Mouse (Mus musculus) embryo, embryonic 10 days (tissue): ENCODE results near the gene Podxl2.

Source experiments
- DNase-seq: peaks from one replicate; pipeline ENCODE4 v3.0.0-alpha.2; 2015; ENCODE audit warnings: low spot score

Podxl2 gene

GRCm38 (mm10) chr6:88886417-88886967, 11.6 kb upstream of the Podxl2 start:
- no peak for DNase-seq

- no peak for DNase-seq
Observed at GRCm38 (mm10) chr6:88885644-88886416, 11.0 kb upstream of the Podxl2 start.

GRCm38 (mm10) chr6:88884690-88885089, 9.8 kb upstream of the Podxl2 start:
- no peak for DNase-seq

GRCm38 (mm10) chr6:88884195-88884594, 9.4 kb upstream of the Podxl2 start:
- no peak for DNase-seq

- DNase-seq = no peak
Observed at GRCm38 (mm10) chr6:88881334-88881733, 6.5 kb upstream of the Podxl2 start.

GRCm38 (mm10) chr6:88879471-88879870, 4.6 kb upstream of the Podxl2 start:
- no peak for DNase-seq

- peak; percentile 61 for DNase-seq
Observed at GRCm38 (mm10) chr6:88873965-88874867, 628 bp downstream of the Podxl2 start.

GRCm38 (mm10) chr6:88872811-88873210, 2.0 kb downstream of the Podxl2 start:
- peak; percentile 39 for DNase-seq

- DNase-seq = no peak
Observed at GRCm38 (mm10) chr6:88871546-88871945, 3.3 kb downstream of the Podxl2 start.

GRCm38 (mm10) chr6:88870594-88870993, 4.2 kb downstream of the Podxl2 start:
- no peak for DNase-seq

- no peak for DNase-seq
Observed at GRCm38 (mm10) chr6:88869459-88869858, 5.4 kb downstream of the Podxl2 start.

- DNase-seq = no peak
Observed at GRCm38 (mm10) chr6:88865704-88866103, 9.1 kb downstream of the Podxl2 start.

GRCm38 (mm10) chr6:88860914-88861313, 13.9 kb downstream of the Podxl2 start:
- DNase-seq = peak; percentile 69

GRCm38 (mm10) chr6:88858341-88858740, 16.5 kb downstream of the Podxl2 start:
- no peak for DNase-seq

GRCm38 (mm10) chr6:88857830-88858229, 17.0 kb downstream of the Podxl2 start:
- no peak for DNase-seq

GRCm38 (mm10) chr6:88857249-88857648, 17.6 kb downstream of the Podxl2 start:
- DNase-seq = no peak

- DNase-seq = peak; percentile 84
Observed at GRCm38 (mm10) chr6:88855636-88856035, 19.2 kb downstream of the Podxl2 start.

- DNase-seq = no peak
Observed at GRCm38 (mm10) chr6:88854509-88854908, 20.3 kb downstream of the Podxl2 start.

- no peak for DNase-seq
Observed at GRCm38 (mm10) chr6:88850034-88850433, 24.8 kb downstream of the Podxl2 start.

GRCm38 (mm10) chr6:88849270-88849669, 25.6 kb downstream of the Podxl2 start:
- DNase-seq = no peak

- DNase-seq = no peak
Observed at GRCm38 (mm10) chr6:88847571-88847970, 27.3 kb downstream of the Podxl2 start.

GRCm38 (mm10) chr6:88844901-88845565, 29.8 kb downstream of the Podxl2 start:
- no peak for DNase-seq
